Mouse (Mus musculus): ENCODE measurements around the gene Sipa1l3. TPM values are rescaled to one million over a fixed set of nuclear protein-coding genes. Genes with fewer than 3 reads are reported as not detected.

Sipa1l3 gene
- polyA plus RNA-seq, 1 experiment, result 19.0 TPM

DNA sequence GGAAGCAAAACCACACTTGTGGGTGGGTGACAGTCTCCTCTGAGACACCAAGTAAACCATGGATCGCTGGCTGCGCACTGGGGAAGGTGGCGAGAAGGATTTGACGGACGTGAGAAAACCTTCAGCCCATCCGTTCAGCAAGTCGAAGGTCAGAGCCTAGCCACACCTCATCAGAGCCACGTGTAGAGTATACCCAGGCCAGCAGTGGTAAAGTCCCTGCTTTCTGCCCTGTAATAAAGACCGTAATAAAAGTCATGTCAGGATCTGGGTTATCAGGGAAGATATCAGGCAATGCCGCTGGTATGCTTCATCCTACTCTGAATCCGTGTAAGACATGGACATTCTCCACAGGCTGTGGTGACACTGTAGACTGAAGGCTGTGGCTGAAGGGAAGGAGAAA lies 23.6 kb downstream of the Sipa1l3 start:
- TF ChIP-seq MYOD1 (IDR thresholded peaks at IDR 0.05; ENCODE audit: control insufficient read depth in 1 of 3, insufficient read length in 2 of 3, low read depth in 2 of 3) (no peak), POLR2AphosphoS2 (IDR thresholded peaks at IDR 0.05; ENCODE audit: insufficient read length, low read depth) (no peak), POLR2A (IDR thresholded peaks at IDR 0.05; ENCODE audit: insufficient read length, low read depth) (no peak), MAX (IDR thresholded peaks at IDR 0.05; ENCODE audit: low read depth) (no peak), REST (IDR thresholded peaks at IDR 0.05; ENCODE audit: insufficient read depth, insufficient read length) (no peak), MYOG (IDR thresholded peaks at IDR 0.05; ENCODE audit: control insufficient read depth in 1 of 3, insufficient read depth in 1 of 3, insufficient read length in 2 of 3, low read depth in 2 of 3) (no peak), TCF12 (IDR thresholded peaks at IDR 0.05; ENCODE audit: insufficient read depth, poor library complexity, severe bottlenecking) (no peak), E2F4 (IDR thresholded peaks at IDR 0.05; ENCODE audit: insufficient read depth) (no peak), USF1 (IDR thresholded peaks at IDR 0.05; ENCODE audit: low read depth) (no peak), CEBPB (IDR thresholded peaks at IDR 0.05; ENCODE audit: insufficient read depth, poor library complexity, severe bottlenecking) (no peak)
- Histone ChIP-seq H3K79me2 (ENCODE audit: control insufficient read depth, insufficient read depth) (peaks cover 65% of the 10 kb centered on the region), H3K4me3 (no peak overlapping the region), H3K4me2 (ENCODE audit: low read depth) (no peak overlapping the region), H3K36me3 (ENCODE audit: control insufficient read depth, insufficient read depth) (no peaks in the 10 kb centered on the region), H3K27me3 (ENCODE audit: control insufficient read depth, insufficient read depth, insufficient read length) (no peaks in the 10 kb centered on the region), H3ac (ENCODE audit: control insufficient read depth, insufficient read length) (no peak overlapping the region)

DNA sequence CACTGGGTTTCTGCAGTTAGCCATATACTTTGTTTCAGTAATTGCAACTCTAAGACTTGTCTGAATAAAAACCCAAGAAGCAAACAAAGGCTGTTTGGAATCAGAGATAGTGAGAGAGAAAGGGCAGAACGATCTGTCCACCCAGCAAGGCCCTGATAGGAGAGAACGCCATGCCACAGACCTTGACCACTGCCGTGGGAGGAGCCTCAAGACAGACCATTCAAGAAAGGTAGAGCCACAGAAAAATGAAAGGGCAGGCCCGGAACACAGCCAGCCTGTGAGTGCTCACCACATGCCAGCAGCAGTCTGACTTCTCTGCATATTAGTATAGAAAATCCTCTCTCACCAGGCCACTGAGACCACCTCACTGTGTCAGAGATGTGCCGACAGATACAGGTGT lies 24.4 kb downstream of the Sipa1l3 start:
- H3K36me3 ChIP-seq (ENCODE audit: control insufficient read depth, insufficient read depth), result no peaks in the 10 kb centered on the region
- H3K27me3 ChIP-seq (ENCODE audit: control insufficient read depth, insufficient read depth, insufficient read length), result no peaks in the 10 kb centered on the region
- no peak overlapping the region for H3ac ChIP-seq (ENCODE audit: control insufficient read depth, insufficient read length)
- no peak overlapping the region for H3K4me2 ChIP-seq (ENCODE audit: low read depth)
- TF ChIP-seq MYOG (IDR thresholded peaks at IDR 0.05; ENCODE audit: control insufficient read depth in 1 of 3, insufficient read depth in 1 of 3, insufficient read length in 2 of 3, low read depth in 2 of 3), result no peak
- TF ChIP-seq MYOD1 (IDR thresholded peaks at IDR 0.05; ENCODE audit: control insufficient read depth in 1 of 3, insufficient read length in 2 of 3, low read depth in 2 of 3), result no peak
- no peak for TF ChIP-seq POLR2AphosphoS2 (IDR thresholded peaks at IDR 0.05; ENCODE audit: insufficient read length, low read depth)
- TF ChIP-seq SRF (IDR thresholded peaks at IDR 0.05; ENCODE audit: control insufficient read depth, insufficient read length, low read depth), result no peak
- no peak for TF ChIP-seq REST (IDR thresholded peaks at IDR 0.05; ENCODE audit: insufficient read depth, insufficient read length)
- TF ChIP-seq MAX (IDR thresholded peaks at IDR 0.05; ENCODE audit: low read depth), result no peak
- no peak overlapping the region for H3K4me3 ChIP-seq
- H3K79me2 ChIP-seq (ENCODE audit: control insufficient read depth, insufficient read depth), result peaks cover 62% of the 10 kb centered on the region

DNA sequence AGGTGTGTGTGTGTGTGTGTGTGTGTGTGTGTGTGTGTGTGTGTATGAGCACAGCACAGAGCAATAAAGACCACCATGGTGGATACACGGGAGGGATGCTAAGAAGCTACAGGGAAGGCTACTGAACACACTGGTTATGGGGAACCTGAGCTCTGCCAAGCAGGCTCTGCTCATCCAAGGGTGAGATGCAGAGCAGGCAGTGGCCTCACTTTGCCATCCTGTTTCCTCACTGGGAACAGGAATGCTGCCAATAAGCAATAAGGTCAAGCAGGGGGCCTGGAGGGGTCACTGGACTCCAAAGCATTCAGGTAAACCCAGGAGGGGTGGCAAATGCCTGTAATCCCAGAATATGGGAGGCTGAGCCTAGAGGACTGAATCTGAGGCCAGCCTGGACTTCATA lies 25.4 kb downstream of the Sipa1l3 start:
- no peaks in the 10 kb centered on the region for H3K27me3 ChIP-seq (ENCODE audit: control insufficient read depth, insufficient read depth, insufficient read length)

DNA sequence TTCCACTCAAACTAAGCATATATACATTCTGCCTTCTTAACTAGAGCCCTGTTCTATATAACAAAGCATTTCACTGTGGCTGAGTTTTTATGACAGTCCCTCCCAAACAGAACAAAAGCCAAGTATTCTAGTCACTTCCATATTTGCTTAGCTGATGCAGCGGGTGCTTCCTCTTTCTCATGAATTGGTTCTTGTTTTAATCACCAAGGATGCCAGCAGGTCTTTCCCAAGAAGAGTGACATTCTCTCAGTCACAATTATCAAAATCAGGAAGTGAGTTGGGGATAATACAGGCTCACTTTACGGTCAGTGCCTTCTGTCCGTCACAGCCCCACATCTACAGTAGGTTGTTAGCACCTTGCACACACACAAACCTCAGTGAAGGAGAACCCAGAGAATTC lies 26.6 kb downstream of the Sipa1l3 start:
- no peak overlapping the region for H3K4me2 ChIP-seq (ENCODE audit: low read depth)
- H3K27me3 ChIP-seq (ENCODE audit: control insufficient read depth, insufficient read depth, insufficient read length), result no peaks in the 10 kb centered on the region
- no peak overlapping the region for H3K4me3 ChIP-seq
- peaks cover 75% of the 10 kb centered on the region for H3K79me2 ChIP-seq (ENCODE audit: control insufficient read depth, insufficient read depth)
- no peaks in the 10 kb centered on the region for H3K36me3 ChIP-seq (ENCODE audit: control insufficient read depth, insufficient read depth)
- no peak overlapping the region for H3ac ChIP-seq (ENCODE audit: control insufficient read depth, insufficient read length)
- TF ChIP-seq MAX (IDR thresholded peaks at IDR 0.05; ENCODE audit: low read depth) (no peak), MYOD1 (IDR thresholded peaks at IDR 0.05; ENCODE audit: control insufficient read depth in 1 of 3, insufficient read length in 2 of 3, low read depth in 2 of 3) (no peak), REST (IDR thresholded peaks at IDR 0.05; ENCODE audit: insufficient read depth, insufficient read length) (no peak), CEBPB (IDR thresholded peaks at IDR 0.05; ENCODE audit: insufficient read depth, poor library complexity, severe bottlenecking) (no peak), TCF3 (IDR thresholded peaks at IDR 0.05; ENCODE audit: insufficient read length, low read depth) (no peak), USF1 (IDR thresholded peaks at IDR 0.05; ENCODE audit: low read depth) (no peak), POLR2AphosphoS2 (IDR thresholded peaks at IDR 0.05; ENCODE audit: insufficient read length, low read depth) (no peak), TCF12 (IDR thresholded peaks at IDR 0.05; ENCODE audit: insufficient read depth, poor library complexity, severe bottlenecking) (no peak), POLR2A (IDR thresholded peaks at IDR 0.05; ENCODE audit: insufficient read length, low read depth) (no peak), MYOG (IDR thresholded peaks at IDR 0.05; ENCODE audit: control insufficient read depth in 1 of 3, insufficient read depth in 1 of 3, insufficient read length in 2 of 3, low read depth in 2 of 3) (no peak), E2F4 (IDR thresholded peaks at IDR 0.05; ENCODE audit: insufficient read depth) (no peak), SRF (IDR thresholded peaks at IDR 0.05; ENCODE audit: control insufficient read depth, insufficient read length, low read depth) (no peak)

More for the DNA sequence above, 25.4 kb downstream of the Sipa1l3 start:
- Histone ChIP-seq H3K36me3 (ENCODE audit: control insufficient read depth, insufficient read depth) (no peaks in the 10 kb centered on the region), H3ac (ENCODE audit: control insufficient read depth, insufficient read length) (no peak overlapping the region), H3K4me3 (no peak overlapping the region), H3K79me2 (ENCODE audit: control insufficient read depth, insufficient read depth) (peaks cover 70% of the 10 kb centered on the region), H3K4me2 (ENCODE audit: low read depth) (no peak overlapping the region)
- TF ChIP-seq MAX (IDR thresholded peaks at IDR 0.05; ENCODE audit: low read depth), result no peak
- TF ChIP-seq TCF12 (IDR thresholded peaks at IDR 0.05; ENCODE audit: insufficient read depth, poor library complexity, severe bottlenecking), result no peak
- no peak for TF ChIP-seq MYOG (IDR thresholded peaks at IDR 0.05; ENCODE audit: control insufficient read depth in 1 of 3, insufficient read depth in 1 of 3, insufficient read length in 2 of 3, low read depth in 2 of 3)
- no peak for TF ChIP-seq SRF (IDR thresholded peaks at IDR 0.05; ENCODE audit: control insufficient read depth, insufficient read length, low read depth)
- no peak for TF ChIP-seq POLR2A (IDR thresholded peaks at IDR 0.05; ENCODE audit: insufficient read length, low read depth)
- no peak for TF ChIP-seq TCF3 (IDR thresholded peaks at IDR 0.05; ENCODE audit: insufficient read length, low read depth)
- no peak for TF ChIP-seq REST (IDR thresholded peaks at IDR 0.05; ENCODE audit: insufficient read depth, insufficient read length)
- TF ChIP-seq CEBPB (IDR thresholded peaks at IDR 0.05; ENCODE audit: insufficient read depth, poor library complexity, severe bottlenecking), result no peak
- no peak for TF ChIP-seq USF1 (IDR thresholded peaks at IDR 0.05; ENCODE audit: low read depth)
- TF ChIP-seq POLR2AphosphoS2 (IDR thresholded peaks at IDR 0.05; ENCODE audit: insufficient read length, low read depth), result no peak
- no peak for TF ChIP-seq E2F4 (IDR thresholded peaks at IDR 0.05; ENCODE audit: insufficient read depth)
- no peak for TF ChIP-seq MYOD1 (IDR thresholded peaks at IDR 0.05; ENCODE audit: control insufficient read depth in 1 of 3, insufficient read length in 2 of 3, low read depth in 2 of 3)

DNA sequence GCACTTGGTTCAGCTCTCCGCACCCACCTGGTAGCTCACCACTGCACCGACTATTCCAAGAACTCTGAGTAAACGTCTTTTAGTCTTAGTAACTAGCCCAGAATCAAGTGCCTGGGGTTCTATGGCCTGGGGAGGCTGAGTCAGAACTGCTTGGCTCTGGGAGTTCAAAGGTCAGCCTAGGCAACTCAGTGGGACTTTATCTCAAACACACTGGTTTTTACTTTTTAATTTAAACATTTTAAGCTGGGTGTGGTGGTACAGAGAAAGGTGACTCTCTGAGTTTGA lies 27.0 kb downstream of the Sipa1l3 start:
- Histone ChIP-seq H3K36me3 (ENCODE audit: control insufficient read depth, insufficient read depth) (no peaks in the 10 kb centered on the region), H3K4me2 (ENCODE audit: low read depth) (no peak overlapping the region), H3K27me3 (ENCODE audit: control insufficient read depth, insufficient read depth, insufficient read length) (no peaks in the 10 kb centered on the region), H3ac (ENCODE audit: control insufficient read depth, insufficient read length) (no peak overlapping the region), H3K79me2 (ENCODE audit: control insufficient read depth, insufficient read depth) (peaks cover 74% of the 10 kb centered on the region), H3K4me3 (no peak overlapping the region)
- TF ChIP-seq TCF3 (IDR thresholded peaks at IDR 0.05; ENCODE audit: insufficient read length, low read depth) (no peak), CEBPB (IDR thresholded peaks at IDR 0.05; ENCODE audit: insufficient read depth, poor library complexity, severe bottlenecking) (no peak), POLR2A (IDR thresholded peaks at IDR 0.05; ENCODE audit: insufficient read length, low read depth) (no peak), POLR2AphosphoS2 (IDR thresholded peaks at IDR 0.05; ENCODE audit: insufficient read length, low read depth) (no peak), MAX (IDR thresholded peaks at IDR 0.05; ENCODE audit: low read depth) (no peak), USF1 (IDR thresholded peaks at IDR 0.05; ENCODE audit: low read depth) (no peak), MYOG (IDR thresholded peaks at IDR 0.05; ENCODE audit: control insufficient read depth in 1 of 3, insufficient read depth in 1 of 3, insufficient read length in 2 of 3, low read depth in 2 of 3) (no peak), E2F4 (IDR thresholded peaks at IDR 0.05; ENCODE audit: insufficient read depth) (no peak), SRF (IDR thresholded peaks at IDR 0.05; ENCODE audit: control insufficient read depth, insufficient read length, low read depth) (no peak), REST (IDR thresholded peaks at IDR 0.05; ENCODE audit: insufficient read depth, insufficient read length) (no peak), MYOD1 (IDR thresholded peaks at IDR 0.05; ENCODE audit: control insufficient read depth in 1 of 3, insufficient read length in 2 of 3, low read depth in 2 of 3) (no peak), TCF12 (IDR thresholded peaks at IDR 0.05; ENCODE audit: insufficient read depth, poor library complexity, severe bottlenecking) (no peak)
